8 mouse cellular contexts compared by ENCODE assay signal in the genomic region with DNA sequence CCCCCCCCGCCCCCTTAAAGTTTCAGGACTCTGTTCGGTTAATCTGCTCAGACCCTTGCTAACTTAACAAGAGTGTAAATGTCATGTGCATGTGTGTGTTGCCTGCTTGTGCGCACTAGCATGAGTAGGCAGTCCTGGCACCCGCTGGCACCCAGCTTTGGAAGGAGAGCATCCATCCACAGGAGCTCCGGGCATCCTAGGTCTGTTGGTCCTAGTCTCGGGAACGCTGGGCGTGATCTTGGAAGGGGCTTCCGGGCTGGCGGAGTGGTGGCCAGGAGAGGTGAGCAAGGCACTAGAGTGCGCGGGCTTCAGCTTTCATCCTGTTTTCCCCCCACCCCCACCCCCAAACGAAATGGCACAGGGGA. TPM values are rescaled to one million over a fixed set of nuclear protein-coding genes. Genes with fewer than 3 reads are reported as not detected.
DNase-seq lines count a peak whose midpoint lies in the region; ATAC-seq lines count a peak whose summit lies in the region.

A gene (plus strand): TSS at position 144 of the 365 bp plus-strand sequence.

- peak within 1 kb of the TSS; percentile 49 for H3K9ac ChIP-seq in embryonic facial prominence, embryonic 15.5 days
- peak within 1 kb of the TSS; percentile 83 for H3K9ac ChIP-seq in hindbrain, embryonic 13.5 days

- H3K4me3 ChIP-seq in embryonic facial prominence, embryonic 15.5 days (replicated peaks): peak within 1 kb of the TSS; percentile 66
- H3K4me3 ChIP-seq in hindbrain, embryonic 13.5 days: peak within 1 kb of the TSS; percentile 65

- H3K4me1 ChIP-seq in embryonic facial prominence, embryonic 15.5 days: peaks cover 19% of the 10 kb centered on the region
- peaks cover 27% of the 10 kb centered on the region for H3K4me1 ChIP-seq in hindbrain, embryonic 13.5 days (replicated peaks)

- H3K36me3 ChIP-seq in embryonic facial prominence, embryonic 15.5 days: 0 out of 2 replicates have a peak, but pooled peaks cover under 1% of the 10 kb centered on the region
- H3K36me3 ChIP-seq in hindbrain, embryonic 13.5 days: 0 out of 2 replicates have a peak, but pooled peaks cover under 1% of the 10 kb centered on the region

- 0% methylated on average over 13 of the region's 13 CpGs for WGBS in embryonic facial prominence, embryonic 15.5 days
- 0% methylated on average over 13 of the region's 13 CpGs for WGBS in hindbrain, embryonic 13.5 days

- ATAC-seq in embryonic facial prominence, embryonic 15.5 days (ENCODE audit: insufficient number of reproducible peaks, low FRiP score, low TSS enrichment, low read depth): peak; percentile 76; the same call in 1 of the 2 replicates
- ATAC-seq in hindbrain, embryonic 13.5 days (ENCODE audit: low FRiP score): peak; percentile 83

- peak; percentile 83 for DNase-seq in embryo, embryonic 10 days (ENCODE audit: low spot score)
- DNase-seq in embryo, embryonic 9.5 days (ENCODE audit: extremely low spot score): no peak
- peak; percentile 63 for DNase-seq in adrenal gland, postnatal 14 days
- DNase-seq in layer of hippocampus, postnatal 25 days (ENCODE audit: extremely low spot score in 1 of 2, low spot score in 1 of 2): peak; percentile 24 to 27
- peak; percentile 58 for DNase-seq in lung, postnatal 10 days
- DNase-seq in right cerebral cortex, adult 2 months (ENCODE audit: low spot score in 2 of 2): peak; percentile 28 to 40

- H3K27me3 ChIP-seq in embryonic facial prominence, embryonic 15.5 days: no peaks in the 10 kb centered on the region
- H3K27me3 ChIP-seq in hindbrain, embryonic 13.5 days: no peaks in the 10 kb centered on the region

- peak within 1 kb of the TSS; percentile 94 for H3K27ac ChIP-seq in embryonic facial prominence, embryonic 15.5 days (replicated peaks)
- peak within 1 kb of the TSS; percentile 94 for H3K27ac ChIP-seq in hindbrain, embryonic 13.5 days

- H3K4me2 ChIP-seq in embryonic facial prominence, embryonic 15.5 days (replicated peaks): peak within 1 kb of the TSS; percentile 95
- H3K4me2 ChIP-seq in hindbrain, embryonic 13.5 days: peak within 1 kb of the TSS; percentile 85

- no peaks in the 10 kb centered on the region for H3K9me3 ChIP-seq in embryonic facial prominence, embryonic 15.5 days (replicated peaks)
- H3K9me3 ChIP-seq in hindbrain, embryonic 13.5 days: no peaks in the 10 kb centered on the region

RNA-seq across cellular contexts. Expression of the gene that starts here (rescaled TPM):
- total RNA-seq in adrenal gland, postnatal 14 days (2021): 18.7 and 23.0 TPM in 2 replicates
- polyA plus RNA-seq in embryonic facial prominence, embryonic 15.5 days (2015; fragmentation: Nextera tagmentation; extraction: Ambion mirVana): 50.8 and 51.3 TPM in 2 replicates
- polyA plus RNA-seq in hindbrain, embryonic 13.5 days (2015; fragmentation: Nextera tagmentation; extraction: Ambion mirVana): 55.2 and 60.2 TPM in 2 replicates
- 10 to 100 TPM; 72.5 to 74.5 TPM for total RNA-seq in layer of hippocampus, postnatal 25 days (2021)
